Mouse (Mus musculus): Measurements from ENCODE around the gene Ptpn14.

Ptpn14 gene

DNA sequence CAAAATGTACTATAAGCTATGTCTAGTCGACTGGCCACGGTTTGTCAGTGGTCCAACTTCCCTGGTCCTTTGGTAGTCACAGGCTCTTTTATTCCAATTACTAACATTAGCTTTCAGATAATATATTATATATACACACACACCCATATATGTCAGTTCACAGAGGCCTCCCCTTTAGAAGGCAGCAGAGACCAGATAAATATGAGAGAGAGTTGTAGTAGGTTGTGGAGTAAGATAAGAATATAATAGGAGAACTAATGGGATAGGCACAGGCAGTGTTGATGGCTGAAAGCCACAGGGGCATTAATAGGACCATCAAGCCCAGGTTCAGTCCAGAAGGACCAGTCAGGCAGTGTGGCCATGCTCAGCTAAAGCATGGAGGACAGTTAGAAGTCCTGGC, 80.4 kb downstream of the Ptpn14 start:
- no peak for DNase-seq (ENCODE audit: low read depth, low spot score)

- no peak for DNase-seq (ENCODE audit: low read depth, low spot score)
Measured at GRCm38 (mm10) chr1:189811778-189812177, 83.7 kb downstream of the Ptpn14 start.

DNA sequence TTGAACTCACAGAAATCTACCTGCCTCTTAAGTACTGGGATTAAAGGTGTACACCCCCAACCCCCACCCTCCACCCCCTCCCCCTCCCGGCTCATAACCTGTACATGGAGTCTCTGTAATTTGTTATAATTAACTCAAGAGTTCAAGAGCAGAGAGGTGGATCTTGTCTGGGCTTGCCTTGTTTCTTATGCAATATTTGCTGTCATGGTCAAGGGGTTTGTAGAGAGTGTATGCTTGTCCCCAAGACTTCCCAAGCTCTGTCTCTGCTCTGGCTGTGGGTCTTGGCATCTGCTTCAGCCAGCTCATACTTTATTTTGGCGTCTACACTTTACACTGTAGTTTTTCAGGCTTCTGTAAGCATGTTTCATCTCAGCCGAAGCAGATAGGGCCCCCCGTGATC, 86.3 kb downstream of the Ptpn14 start:
- DNase-seq (ENCODE audit: low read depth, low spot score) = no peak

DNA sequence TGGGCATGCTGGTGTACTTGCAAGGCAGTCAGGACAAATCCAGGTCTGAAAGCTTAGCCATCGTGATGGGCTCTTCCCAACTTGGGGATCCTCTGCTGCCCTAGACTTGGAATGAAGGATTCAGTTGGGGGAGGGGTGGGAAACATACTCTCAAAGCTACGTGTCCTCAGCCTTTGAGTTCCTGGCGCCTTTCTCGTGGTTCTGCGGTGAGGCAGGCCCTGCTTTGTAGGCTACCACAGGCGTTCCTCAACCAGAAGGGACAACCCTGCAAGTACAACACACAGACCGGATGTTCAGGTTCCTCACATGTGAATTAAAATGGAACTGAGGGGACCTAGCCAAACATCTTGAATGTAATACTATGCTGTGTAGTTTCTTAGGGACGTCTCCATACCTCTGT, 89.0 kb downstream of the Ptpn14 start:
- no peak for DNase-seq (ENCODE audit: low read depth, low spot score)

GRCm38 (mm10) chr1:189817810-189818209, 89.7 kb downstream of the Ptpn14 start:
- DNase-seq (ENCODE audit: low read depth, low spot score) = no peak

GRCm38 (mm10) chr1:189820111-189820510, 92.0 kb downstream of the Ptpn14 start:
- no peak for DNase-seq (ENCODE audit: low read depth, low spot score)

GRCm38 (mm10) chr1:189824436-189824835, 96.4 kb downstream of the Ptpn14 start:
- no peak for DNase-seq (ENCODE audit: low read depth, low spot score)

DNA sequence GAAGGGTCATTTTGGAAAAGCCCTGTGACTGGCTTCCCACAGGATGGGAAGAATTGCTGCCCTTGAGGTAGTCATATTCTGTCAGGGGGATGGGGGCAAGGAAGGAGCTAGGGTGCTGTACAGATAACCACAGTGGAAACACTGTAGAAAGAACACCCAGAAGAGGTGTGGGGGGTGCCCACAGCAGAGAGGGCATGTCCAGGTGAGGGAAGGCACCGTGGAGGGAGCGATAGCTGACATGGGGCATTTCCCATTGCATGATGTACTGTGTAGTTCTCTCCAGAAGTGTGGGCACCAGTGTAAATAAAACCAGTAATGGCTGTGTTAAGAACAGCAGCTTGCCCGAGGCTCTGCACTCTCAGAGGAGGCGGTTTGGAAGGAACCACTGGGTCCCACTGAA, 102.3 kb downstream of the Ptpn14 start:
- DNase-seq (ENCODE audit: low read depth, low spot score) = no peak

GRCm38 (mm10) chr1:189830797-189831232, 102.7 kb downstream of the Ptpn14 start:
- no peak for DNase-seq (ENCODE audit: low read depth, low spot score)

- no peak for DNase-seq (ENCODE audit: low read depth, low spot score)
Measured at GRCm38 (mm10) chr1:189833351-189833750, 105.3 kb downstream of the Ptpn14 start.

DNA sequence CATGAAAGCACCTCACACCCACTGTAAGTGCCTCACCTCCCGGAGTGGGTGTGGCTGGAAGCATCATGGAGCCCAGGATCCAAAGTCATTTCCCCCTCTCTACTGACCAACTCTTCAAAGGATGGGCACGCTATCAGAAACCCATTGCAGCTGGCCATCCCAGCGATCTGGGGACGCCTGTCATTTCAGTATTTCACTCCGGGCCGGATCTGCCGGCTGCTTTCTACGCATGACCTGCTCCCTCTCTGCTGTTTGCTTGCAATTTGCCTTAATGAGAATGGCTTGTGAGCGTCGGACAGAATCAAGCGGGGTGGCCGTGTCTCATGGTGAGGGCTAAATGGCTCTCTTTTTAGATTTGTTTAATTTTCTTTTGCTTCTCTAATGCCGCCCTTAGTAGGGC, 106.1 kb downstream of the Ptpn14 start:
- DNase-seq (ENCODE audit: low read depth, low spot score) = no peak

- no peak for DNase-seq (ENCODE audit: low read depth, low spot score)
Measured at GRCm38 (mm10) chr1:189846319-189846718, 118.3 kb downstream of the Ptpn14 start.

GRCm38 (mm10) chr1:189849550-189849949, 121.5 kb downstream of the Ptpn14 start:
- DNase-seq (ENCODE audit: low read depth, low spot score) = no peak

GRCm38 (mm10) chr1:189852051-189852450, 124.0 kb downstream of the Ptpn14 start:
- DNase-seq (ENCODE audit: low read depth, low spot score) = no peak

GRCm38 (mm10) chr1:189852456-189852855, 124.4 kb downstream of the Ptpn14 start:
- no peak for DNase-seq (ENCODE audit: low read depth, low spot score)

GRCm38 (mm10) chr1:189854646-189855045, 126.6 kb downstream of the Ptpn14 start:
- no peak for DNase-seq (ENCODE audit: low read depth, low spot score)

GRCm38 (mm10) chr1:189855739-189856138, 127.7 kb downstream of the Ptpn14 start:
- DNase-seq (ENCODE audit: low read depth, low spot score) = no peak

- no peak for DNase-seq (ENCODE audit: low read depth, low spot score)
Measured at GRCm38 (mm10) chr1:189858377-189858776, 130.3 kb downstream of the Ptpn14 start.

GRCm38 (mm10) chr1:189860112-189860941, 132.3 kb downstream of the Ptpn14 start:
- no peak for DNase-seq (ENCODE audit: low read depth, low spot score)

- no peak for DNase-seq (ENCODE audit: low read depth, low spot score)
Measured at GRCm38 (mm10) chr1:189860942-189861315, 132.9 kb downstream of the Ptpn14 start.

GRCm38 (mm10) chr1:189863727-189864126, 135.7 kb downstream of the Ptpn14 start:
- no peak for DNase-seq (ENCODE audit: low read depth, low spot score)

GRCm38 (mm10) chr1:189864301-189864700, 136.2 kb downstream of the Ptpn14 start:
- DNase-seq (ENCODE audit: low read depth, low spot score) = no peak

GRCm38 (mm10) chr1:189864846-189865560, 136.9 kb downstream of the Ptpn14 start:
- no peak for DNase-seq (ENCODE audit: low read depth, low spot score)
